Mouse (Mus musculus) T-helper 17 cell (primary cell): Measurements from ENCODE around the gene BC052040.

Experiments
- in situ Hi-C, 2 experiments: fragments of 300-600 bp; cut with MboI, MseI; formaldehyde crosslinking; loops; 1 replicate in 1 of 2; 2 replicates in 1 of 2; pipeline ENCODE4 v1.15.1; 2025; ENCODE audit warnings: high pct_unique_total_duplicates in 2 of 2

Gene BC052040

DNA sequence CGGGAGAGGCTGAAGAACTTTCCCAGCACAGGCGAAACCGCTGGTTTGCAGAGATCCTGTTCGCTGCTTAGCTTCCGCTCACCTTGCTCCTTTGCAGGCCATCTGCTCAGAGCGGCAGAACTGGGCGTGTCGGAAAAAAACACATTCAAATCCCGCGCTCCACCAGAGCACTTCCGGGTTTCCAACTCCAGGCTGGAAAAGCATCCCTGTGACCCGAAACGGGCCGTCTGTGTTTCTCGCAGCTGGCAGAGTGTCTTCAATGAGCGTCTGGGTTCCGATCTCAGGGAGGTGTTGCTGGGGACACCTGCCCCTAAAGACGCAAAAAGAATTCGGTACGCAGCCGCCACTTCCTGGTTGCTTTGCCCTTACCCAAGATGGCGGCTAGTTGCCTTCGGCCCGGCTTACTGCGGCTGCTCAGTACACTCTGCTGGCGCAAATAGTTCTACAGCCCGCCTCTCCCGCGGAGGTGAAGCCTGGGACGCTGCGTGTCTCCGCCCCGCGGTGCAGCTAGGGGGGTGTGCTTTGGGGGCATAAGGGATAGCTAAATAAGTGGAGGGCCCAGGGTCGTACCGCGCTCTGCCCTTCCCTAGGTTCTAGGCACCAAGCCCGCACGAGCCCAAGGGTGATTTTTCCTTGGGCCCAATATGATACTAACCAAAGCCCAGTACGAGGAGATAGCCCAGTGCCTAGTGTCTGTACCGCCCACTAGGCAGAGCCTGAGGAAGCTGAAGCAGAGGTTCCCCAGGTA is at the start of gene BC052040:
BC052040 (plus strand) TSS at position 476 of the 748 bp plus-strand sequence.
- in situ Hi-C loops, result loop anchor here in 1 of 2 experiments (10.0 to 25.0 kb wide), 2 partner anchors 481 to 927 kb away; partner anchors contain the start of genes Dph6 and Meis2

DNA sequence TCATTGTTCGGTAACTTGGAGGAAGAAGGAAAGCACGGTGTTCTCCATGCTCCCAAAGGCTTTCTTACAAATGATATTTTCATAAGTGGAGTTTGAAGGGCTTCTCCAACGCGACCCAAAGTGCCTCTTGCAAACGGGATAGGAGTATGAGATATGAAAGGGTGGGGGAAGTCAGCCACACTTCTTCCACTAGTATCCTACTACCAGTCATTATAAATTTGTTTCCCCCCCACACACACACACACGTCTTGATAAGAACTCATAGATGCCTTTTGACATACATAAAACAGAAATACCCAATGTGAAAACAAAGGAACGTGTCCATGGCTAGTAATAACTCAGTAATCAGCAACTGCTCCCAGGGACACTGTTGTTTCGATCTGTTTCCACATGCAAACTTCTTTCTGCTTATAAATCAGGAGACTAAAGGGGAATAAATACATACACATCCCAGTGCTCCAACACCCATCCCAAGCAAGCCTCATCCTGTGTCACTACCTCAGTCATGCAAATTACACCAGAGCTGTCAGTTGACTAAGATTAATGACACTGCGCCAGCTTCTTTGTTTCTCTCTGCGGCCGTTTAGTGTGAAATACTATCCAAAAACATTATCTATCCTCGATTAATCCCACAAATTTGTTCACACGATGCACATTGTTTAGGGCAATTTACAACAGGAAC is 43.4 kb upstream of the BC052040 start:
- in situ Hi-C loops, result no loop called here

GRCm38 (mm10) chr2:115538691-115539283 is 42.7 kb upstream of the BC052040 start:
- in situ Hi-C loops, result no loop called here

DNA sequence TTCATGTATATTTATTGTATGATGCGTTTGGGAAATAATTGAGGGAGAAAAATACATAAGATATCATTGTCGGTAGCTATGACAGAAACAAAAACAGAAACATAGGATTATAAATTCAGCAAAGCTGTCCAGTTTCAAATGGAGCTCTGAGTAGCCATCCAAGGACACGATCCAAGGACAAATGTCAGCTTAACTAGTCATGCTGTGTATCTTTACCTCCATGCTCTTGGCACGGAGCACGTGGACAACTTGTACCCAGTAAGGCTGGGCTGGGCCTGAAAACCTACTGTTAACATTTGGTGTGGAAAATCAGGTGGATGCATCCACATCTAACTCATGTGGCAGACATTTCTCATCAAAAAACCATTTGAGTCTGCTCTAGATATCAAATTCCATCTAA is 41.8 kb upstream of the BC052040 start:
- in situ Hi-C loops, result loop anchor here in 1 of 2 experiments (10.0 kb wide), 1 partner anchor 835 kb away; no protein-coding TSS in a partner anchor

GRCm38 (mm10) chr2:115542401-115543123 is 39.0 kb upstream of the BC052040 start:
- in situ Hi-C loops, result loop anchor here in 1 of 2 experiments (10.0 kb wide), 1 partner anchor 832 kb away; no protein-coding TSS in a partner anchor

DNA sequence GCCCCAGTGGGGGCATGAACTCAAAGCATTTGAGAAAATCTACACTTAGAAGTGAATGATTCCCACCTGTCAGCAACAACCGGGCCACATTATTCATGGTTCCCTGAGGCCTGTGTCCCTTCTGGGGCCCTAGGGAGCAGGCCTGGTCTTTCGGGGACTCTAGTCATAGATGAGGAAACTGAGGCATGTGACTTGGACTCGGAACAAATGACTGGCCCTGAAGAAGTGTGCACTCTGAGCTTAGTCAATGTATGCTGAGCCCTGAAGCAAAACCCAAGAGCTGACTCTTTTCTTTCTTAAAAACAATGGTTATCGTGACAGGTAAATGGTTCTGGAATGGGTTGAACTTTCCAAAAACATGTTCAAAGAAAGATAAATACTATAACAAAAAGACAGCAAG is 38.3 kb upstream of the BC052040 start:
- in situ Hi-C loops, result loop anchor here in 1 of 2 experiments (10.0 kb wide), 1 partner anchor 832 kb away; no protein-coding TSS in a partner anchor

DNA sequence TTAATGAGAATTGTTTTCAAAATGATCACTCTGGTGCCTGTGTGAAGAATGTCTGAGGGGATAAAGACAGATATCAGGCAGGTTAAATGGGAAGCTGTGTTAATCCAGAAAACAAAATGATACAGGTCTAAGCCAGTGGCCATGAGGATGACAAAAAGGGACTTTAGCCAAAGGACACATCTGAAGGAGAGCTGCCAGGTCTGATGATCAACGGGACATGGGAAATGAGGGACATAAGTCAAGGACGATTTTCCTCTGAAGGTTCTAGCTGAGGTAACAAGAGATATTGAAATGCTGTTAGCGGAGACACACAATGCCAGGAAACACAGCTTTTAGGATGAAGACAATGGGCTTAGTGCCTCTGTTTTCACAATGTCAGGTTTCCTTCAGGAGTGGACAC is 29.6 kb upstream of the BC052040 start:
- in situ Hi-C loops, result no loop called here

GRCm38 (mm10) chr2:115562155-115562827 is 19.2 kb upstream of the BC052040 start:
- in situ Hi-C loops, result no loop called here

DNA sequence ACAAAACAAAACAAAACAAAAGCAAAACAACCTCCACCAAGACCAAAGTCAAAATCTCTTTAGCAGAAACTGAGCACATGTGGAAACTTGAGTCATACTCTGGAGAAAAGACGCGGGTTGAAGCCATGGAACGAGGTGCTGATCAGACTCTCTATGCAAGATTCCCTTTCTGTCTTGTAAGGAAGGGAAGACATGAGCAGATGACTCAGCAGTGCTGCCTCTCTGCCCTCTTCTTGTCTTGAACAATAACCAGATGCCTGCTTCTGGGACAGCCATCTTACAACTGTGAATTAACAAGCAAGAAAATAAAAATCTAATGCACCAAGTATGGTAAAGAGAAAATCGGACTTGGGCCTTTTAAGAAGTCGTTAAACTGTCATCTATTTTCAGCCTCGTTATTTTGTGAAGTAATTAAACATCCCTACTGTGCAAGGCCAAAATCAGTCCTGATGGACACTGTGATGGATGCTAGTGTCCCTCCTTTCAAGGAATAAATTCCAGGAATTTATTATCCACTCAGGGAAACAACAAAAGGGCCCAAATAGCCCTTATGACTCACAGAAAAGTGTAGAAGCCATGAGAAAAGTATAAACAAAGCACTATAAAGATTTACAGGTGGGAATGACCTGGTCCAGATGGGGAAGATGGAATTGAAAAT is 18.0 kb upstream of the BC052040 start:
- in situ Hi-C loops, result no loop called here

DNA sequence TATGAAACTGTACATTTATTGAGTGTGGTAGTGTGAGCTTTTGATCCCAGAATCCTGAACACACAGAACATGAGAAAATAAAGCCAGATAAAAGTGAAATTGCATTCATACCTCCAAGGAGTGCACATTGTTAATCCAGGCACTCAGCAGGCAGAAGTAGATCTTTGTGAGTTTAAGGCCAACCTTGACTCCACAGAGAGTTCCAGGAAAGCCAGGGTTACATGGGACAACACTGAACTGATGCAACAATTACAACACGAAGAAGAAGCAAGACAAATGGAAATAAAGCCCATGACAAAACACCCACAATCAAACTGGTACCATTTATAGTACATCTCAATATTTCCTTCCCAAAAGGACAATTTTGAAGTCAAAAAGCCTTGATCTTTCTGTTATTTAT is 9.5 kb upstream of the BC052040 start:
- in situ Hi-C loops, result no loop called here

DNA sequence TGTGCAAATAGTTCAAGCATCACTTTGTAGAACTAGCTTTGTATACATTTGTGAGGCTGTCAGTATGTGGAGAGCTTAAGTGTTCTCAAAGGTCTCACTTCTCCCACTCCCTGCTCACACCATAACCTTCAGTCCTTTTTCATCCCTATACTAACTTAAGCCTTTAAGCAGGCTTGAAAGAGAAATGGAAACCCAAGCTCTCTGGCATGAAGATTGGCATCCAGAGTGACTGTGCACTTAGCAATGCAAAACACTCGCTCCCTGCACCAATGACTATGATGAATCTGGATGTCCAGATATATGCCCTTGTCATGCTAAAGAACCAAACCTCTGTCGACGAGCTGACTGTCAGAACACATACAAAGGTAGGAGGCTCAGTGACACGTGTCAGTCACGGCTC is 6.7 kb upstream of the BC052040 start:
- in situ Hi-C loops, result loop anchor here in 1 of 2 experiments (25.0 kb wide), 1 partner anchor 487 kb away; the partner anchor contains the start of gene Meis2

GRCm38 (mm10) chr2:115579171-115579900 is 2.2 kb upstream of the BC052040 start:
- in situ Hi-C loops, result loop anchor here in 1 of 2 experiments (25.0 kb wide), 1 partner anchor 483 kb away; the partner anchor contains the start of gene Meis2

DNA sequence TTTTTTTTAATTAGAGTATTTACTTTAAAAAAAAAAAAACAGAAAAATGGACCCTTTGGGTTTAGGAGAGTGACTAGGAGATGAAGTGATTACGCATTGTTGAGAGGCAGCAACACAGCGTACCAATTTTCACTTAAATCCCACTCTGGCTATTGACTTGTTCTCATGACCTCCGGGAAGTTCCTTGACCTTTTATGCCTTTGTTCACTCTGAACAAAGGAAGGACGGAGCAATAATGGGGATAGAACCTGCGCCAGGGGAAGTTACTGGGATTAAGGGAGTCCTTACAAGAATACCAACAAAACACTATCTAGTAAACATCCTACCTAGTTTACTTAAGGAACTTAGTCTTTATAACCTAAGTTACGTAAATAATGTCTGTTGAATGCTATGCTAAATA is 1.5 kb upstream of the BC052040 start:
- in situ Hi-C loops, result loop anchor here in 1 of 2 experiments (10.0 to 25.0 kb wide), 2 partner anchors 482 to 925 kb away; partner anchors contain the start of genes Dph6 and Meis2

- in situ Hi-C loops, result loop anchor here in 1 of 2 experiments (10.0 to 25.0 kb wide), 2 partner anchors 480 to 927 kb away; partner anchors contain the start of genes Dph6 and Meis2
Observed at GRCm38 (mm10) chr2:115581989-115582608, 583 bp downstream of the BC052040 start.

DNA sequence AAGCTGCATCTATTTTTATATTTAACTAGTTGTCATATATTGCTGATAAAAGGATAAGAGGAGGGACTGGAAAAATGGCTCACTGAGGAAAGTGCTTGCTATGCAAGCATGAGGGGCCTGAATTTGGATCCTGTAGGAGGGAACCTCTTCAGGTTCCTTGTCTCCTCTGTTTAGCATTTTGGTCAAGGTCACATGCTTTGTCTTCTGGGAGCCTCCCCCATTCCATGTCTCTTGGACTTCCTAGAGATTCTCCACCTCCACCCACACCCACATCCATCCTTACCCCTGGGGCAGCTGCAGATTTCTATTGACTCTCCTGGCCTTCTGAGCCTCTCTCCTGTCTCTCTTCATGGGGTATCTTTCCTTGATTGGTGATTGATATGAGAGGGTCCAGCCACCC is 2.3 kb downstream of the BC052040 start:
- in situ Hi-C loops, result loop anchor here in 1 of 2 experiments (10.0 to 25.0 kb wide), 2 partner anchors 479 to 929 kb away; partner anchors contain the start of genes Dph6 and Meis2

GRCm38 (mm10) chr2:115590602-115591001 is 9.1 kb downstream of the BC052040 start:
- in situ Hi-C loops, result loop anchor here in 1 of 2 experiments (25.0 kb wide), 1 partner anchor 472 kb away; the partner anchor contains the start of gene Meis2

DNA sequence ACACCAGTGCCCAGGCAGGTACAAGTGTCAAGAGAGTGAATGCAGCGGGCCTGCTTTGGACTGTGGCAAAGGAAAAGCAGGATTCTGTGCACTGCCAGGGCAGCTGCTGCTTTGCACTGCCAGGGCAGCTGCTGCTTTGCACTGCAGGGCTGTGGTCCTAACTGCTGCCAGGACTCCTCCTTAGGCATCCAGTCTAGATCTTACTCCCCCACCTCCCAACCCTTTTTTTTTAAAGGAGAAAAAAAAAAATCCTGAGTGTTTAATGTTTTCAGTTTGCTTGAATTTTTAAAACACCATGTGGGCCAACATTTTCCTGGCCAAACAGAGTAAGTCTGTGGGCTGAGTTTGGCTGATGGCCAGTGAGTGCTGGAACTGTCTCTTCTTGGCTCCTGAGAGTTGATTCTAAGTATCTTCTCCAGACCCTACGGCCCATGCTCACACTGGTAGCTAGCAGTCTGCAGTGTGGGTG is 11.2 kb downstream of the BC052040 start:
- in situ Hi-C loops, result loop anchor here in 1 of 2 experiments (25.0 kb wide), 1 partner anchor 470 kb away; the partner anchor contains the start of gene Meis2

GRCm38 (mm10) chr2:115597017-115597416 is 15.5 kb downstream of the BC052040 start:
- in situ Hi-C loops, result loop anchor here in 1 of 2 experiments (25.0 kb wide), 1 partner anchor 465 kb away; the partner anchor contains the start of gene Meis2
